Mouse (Mus musculus) left cerebral cortex, adult 8-10 months (tissue): ENCODE results near the gene Rasa2. TPM values are rescaled to one million over a fixed set of nuclear protein-coding genes. Genes with fewer than 3 reads are reported as not detected.
"Not testable (repeated sequence)": the region's sequence is repeated elsewhere in the genome, so short reads cannot be mapped to it uniquely, and the experiment has no call there.

ENCODE experiments used
- DNase-seq, 2 experiments: peaks; one replicate each; pipeline ENCODE4 v3.0.0; 2022; ENCODE audit warnings: low spot score in 2 of 2
- total RNA-seq, 4 experiments: library from RNA; stranded (reverse); gene quantifications; 2 replicates each; pipeline ENCODE4 v1.2.4; 2022

The Rasa2 gene
- total RNA-seq, 4 experiments from 2014 or later, result 33.1 to 43.3 (median 39.0) TPM

DNA sequence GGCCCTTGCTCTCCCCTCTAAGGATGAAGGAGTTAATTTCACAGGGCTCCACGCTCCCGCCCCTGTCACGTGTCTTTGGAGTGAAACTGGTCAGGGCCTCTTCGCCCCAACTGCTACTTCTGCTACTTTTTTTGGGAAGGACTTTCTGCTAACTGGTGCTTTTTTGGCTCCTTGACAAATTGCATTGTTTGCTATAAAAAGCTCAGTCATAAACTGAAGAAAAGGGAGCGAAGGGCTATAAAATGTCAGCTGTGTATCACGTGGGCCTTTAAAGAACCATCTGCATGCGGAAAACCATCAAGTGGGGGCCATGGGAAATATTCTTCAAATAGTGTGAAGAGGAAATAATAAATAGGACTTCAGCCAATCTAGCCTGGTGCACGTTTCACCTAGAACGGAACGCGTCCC is 100.7 kb downstream of the Rasa2 start:
- DNase-seq, result no peak

DNA sequence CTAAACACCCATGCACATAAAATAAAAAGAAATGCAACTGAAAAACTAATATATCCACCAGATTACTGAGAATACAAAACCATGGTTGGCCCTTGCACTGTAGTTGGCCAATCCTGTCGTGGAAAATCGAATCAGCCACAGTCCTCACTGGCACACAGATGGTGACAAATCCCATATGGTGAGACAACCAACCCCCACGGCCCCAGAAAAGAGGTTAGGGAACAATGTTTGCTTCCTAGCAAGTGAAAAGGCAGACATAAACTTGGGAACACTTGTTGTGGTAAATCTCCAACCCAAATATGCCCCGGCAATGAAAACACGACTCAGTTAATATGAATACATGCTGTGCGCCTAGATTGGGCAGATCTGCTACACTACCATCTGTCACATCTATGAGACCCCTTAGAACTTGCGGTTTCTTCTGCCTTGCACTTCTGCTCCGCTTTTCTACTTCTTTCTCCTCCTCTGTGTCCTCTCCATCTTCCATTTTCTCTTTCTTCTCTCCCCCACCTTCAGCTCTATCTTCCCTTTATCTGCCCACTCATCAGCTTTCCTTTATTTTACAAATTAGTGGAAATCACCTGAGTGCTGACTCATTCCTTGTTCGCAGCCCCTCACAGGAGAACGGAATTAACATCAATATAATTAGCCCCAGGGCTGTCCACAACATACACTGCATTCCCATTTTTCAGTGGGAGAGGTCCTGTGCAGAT is 101.3 kb downstream of the Rasa2 start:
- no peak for DNase-seq

DNA sequence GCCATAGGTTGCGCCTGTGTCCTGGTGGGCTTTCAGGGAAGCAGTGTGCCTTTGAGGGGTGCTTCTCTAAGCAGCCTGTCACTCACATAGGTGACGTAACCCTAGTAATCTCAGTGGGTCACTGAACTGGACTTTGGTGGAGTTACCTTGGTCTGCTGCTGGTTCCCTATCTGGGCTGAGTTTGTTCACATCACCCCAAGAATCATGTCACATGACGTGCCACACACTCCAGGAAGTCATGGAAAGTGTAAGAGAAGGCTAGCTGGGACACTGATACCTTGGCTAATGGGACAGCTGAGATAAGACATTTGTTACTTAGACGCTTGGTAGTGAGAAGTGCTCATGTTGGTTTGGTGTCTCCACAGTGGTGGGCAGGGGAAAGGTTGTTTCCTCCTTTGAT is 105.4 kb downstream of the Rasa2 start:
- DNase-seq, result no peak

DNA sequence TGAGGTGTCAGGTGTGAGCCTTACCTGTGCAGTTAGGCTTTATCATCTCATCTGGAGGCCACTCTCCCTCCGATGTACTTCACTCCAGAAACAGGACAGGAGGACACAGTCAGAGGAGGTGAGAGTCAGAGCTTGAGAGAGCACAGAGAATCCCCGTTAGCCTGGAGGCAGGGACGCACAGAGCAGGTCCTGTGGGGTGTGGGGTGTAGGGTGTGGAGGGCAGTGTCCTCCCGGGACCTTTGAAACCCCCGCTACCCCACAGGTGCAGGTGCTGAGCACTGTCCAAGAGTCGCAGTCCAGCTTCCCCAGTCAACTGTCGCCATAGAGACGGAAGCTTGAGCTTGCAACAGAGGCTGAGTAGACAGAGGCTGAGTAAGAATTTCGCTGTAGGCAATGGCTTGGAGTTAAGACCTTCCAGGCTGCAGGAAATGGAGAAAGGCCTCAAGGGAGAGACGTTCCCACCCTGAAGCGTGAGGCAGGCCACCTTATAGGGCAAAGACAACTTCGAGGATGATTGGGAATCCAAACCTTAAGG is 106.4 kb downstream of the Rasa2 start, which contains the start of gene Gm28729:
Gm28729 (minus strand) TSS at position 293 of the 535 bp plus-strand sequence.
- DNase-seq, result no peak

DNA sequence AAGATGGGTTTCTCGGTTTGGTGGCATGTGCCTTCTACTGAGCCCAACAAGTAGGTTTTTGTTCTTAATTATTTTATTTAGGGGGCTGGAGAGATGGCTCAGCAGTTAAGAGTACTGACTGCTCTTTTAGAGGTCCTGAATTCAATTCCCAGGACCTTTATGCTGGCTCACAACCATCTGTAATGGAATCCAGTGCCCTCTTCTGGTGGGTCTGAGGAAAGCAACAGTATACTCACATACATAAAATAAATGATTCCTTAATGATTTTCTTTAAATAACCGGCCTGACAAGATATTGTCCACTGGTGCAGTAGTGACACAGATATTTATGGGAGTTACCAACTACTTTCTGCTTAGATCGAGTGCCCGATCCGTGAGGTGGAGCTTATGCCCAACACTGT is 108.3 kb downstream of the Rasa2 start:
- DNase-seq, result no peak

DNA sequence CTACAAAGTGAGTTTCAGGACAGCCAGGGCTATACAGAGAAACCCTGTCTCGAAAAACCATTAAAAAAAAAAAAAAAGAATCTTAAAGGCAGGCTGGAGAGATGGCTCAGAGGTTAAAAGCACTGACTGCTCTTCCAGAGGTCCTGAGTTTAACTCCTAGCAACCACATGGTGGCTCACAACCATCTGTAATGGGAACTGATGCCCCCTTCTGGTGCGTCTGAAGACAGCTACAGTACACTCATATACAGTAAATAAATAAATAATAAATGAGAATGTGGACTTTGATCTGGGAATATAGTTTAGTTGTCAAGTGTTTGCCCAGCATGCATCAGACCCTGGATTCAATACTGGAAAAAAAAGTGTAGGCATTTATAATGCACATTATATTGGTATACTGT is 109.8 kb downstream of the Rasa2 start:
- not testable (repeated sequence) for DNase-seq

DNA sequence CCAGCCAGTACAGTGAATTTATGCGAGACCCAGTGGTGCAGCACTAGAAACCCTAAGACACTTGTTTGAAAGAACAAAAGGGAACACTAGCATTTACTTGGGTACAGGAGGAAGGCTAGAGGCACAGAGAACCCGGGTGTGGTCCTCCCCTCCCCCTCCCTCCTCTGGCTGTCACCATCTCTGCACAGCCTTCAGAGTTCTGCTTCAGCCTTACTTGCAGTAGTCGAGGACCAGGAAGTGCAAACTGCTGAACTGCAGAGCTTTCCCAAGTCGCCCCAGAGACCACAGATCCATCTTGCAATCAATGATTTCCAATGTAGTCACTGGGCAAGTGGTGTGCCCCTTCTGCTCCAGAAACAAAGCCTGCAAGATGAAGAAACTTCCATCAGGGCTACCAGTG is 114.0 kb downstream of the Rasa2 start:
- DNase-seq, result no peak

DNA sequence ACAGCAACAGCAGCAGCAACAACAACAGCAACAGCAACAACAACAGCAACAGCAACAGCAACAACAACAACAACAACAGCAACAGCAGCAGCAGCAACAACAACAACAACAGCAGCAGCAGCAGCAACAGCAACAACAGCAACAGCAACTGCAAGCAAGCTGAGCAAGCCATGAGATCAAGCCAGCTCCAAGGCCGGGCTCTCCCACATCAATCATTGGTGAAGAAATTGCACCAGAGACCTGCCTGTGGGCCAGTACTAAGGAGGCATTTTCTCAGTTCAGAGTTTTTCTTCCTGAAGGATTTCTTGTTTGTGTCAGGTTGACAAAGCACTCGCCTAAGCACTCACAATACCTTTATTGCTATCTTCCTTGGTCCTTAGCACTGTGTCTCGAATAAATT is 114.6 kb downstream of the Rasa2 start:
- DNase-seq, result no peak

DNA sequence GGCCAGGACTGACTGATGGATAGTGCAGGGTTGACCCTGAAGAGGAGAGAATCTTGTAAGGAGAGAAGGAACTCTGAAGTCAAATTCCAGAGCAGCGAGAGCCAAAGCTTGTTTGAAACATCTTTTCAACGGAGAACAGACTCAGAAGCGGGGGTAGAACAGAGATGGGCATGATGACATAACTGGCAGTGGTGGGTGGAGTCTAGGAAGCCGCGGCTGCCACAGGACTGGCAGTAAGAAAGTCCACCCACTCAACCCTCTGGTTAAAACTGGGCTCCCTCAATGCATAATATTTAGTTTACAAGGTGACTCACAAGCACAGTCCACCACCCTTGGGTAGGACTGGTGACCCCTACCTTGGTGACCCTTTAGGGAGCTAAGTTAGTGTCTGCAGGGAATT is 115.7 kb downstream of the Rasa2 start:
- no peak for DNase-seq

DNA sequence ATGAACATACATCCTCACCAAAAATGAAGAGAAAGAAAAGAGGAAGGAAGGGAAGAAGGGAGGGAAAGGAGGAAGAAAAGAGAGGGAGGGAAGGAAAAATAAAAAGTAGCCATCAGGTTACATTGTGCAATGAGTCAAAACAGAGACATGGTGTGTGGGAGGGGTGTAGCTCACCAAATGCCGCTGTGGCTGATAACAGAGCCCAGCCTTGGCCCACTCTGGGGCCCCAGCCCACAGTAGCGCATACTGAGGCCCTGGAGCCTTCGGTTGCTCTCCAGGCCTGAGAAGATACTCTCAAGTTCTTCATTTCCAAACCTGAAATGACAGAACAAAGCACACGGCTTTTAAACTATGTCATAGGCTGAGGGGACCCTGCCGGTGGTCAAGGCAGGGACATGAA is 117.1 kb downstream of the Rasa2 start:
- DNase-seq, result no peak

DNA sequence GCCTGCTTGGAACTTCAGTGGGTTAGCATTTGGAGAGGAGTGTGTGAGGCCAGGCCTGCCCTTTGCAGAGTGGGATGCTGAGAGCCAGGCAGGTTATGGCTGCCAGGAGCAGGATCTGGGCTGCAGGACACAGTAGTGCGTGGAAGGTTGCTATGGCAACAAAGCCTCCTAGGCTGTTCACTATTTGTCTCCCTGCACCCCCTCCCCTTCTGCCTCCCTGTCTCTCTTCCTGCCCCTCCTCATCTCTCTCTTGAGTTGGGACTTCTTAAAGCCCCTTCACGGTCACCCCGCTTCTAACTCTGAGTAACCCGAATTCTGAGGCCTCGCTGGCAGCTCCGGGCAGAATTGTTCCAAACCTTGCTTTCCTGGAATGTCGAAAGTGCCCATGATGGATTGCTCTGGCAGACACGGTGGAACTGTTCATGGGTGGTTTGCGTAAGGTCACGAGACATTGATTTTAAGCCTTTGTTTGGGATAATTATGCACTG is 125.4 kb downstream of the Rasa2 start:
- peak in 1 of 2 experiments; percentile 33 for DNase-seq

DNA sequence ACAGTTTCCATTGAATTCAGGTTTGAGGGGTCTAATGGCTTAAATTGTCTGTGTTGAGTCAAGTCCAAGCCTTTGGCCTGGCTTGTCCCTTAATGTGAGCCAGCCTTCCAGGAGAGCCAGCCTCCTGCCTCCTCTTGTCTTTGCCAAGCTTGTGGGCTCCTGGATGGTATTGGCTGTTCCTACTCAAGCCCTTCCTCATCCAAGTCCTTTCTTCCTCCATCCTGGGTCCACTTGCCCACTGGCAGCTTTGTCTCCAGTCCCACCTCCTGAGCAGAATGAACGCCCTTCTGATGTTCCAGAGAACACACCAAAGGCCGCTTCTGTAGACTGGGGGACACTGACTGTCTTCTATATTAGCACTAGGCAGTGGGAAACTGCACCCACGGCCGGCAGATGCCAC is 126.3 kb downstream of the Rasa2 start:
- DNase-seq, result no peak

DNA sequence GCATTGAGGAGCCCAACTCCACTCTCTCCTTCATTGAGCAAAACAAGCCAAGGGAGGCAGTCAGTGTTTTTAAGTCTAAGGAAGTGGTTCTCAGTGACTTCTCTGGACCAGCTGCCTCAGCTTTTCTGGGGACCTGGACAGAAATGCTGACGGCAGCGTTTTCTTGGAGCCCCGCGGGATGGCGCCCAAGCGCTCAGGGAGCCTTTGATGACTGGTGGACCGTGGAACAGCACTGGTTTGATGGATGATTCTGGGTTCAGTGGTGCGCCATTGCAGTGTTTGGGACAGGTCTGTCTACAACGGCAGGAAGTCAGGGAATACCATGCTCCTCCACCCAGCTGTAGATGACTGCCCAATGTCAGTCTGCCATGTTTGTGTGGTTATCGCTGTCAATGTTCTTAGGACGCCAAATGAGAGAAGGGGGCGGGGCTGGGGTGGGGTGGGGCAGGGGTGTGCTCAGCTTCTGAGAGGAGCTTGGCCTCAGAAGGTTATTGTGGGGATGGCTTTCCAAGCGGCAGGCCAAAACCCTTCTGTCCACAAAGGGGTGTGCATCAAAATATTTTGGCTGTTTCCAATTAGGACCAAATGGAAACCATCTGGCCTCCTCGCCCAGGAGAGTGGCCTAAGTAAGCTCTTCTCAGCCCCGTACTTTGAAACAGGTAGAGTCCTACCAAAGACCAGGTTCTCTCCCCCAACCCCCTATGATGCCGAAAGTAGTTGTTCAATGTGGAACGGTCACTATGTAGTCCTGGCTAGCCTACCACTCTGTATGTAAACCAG is 127.1 kb downstream of the Rasa2 start:
- DNase-seq, result no peak

DNA sequence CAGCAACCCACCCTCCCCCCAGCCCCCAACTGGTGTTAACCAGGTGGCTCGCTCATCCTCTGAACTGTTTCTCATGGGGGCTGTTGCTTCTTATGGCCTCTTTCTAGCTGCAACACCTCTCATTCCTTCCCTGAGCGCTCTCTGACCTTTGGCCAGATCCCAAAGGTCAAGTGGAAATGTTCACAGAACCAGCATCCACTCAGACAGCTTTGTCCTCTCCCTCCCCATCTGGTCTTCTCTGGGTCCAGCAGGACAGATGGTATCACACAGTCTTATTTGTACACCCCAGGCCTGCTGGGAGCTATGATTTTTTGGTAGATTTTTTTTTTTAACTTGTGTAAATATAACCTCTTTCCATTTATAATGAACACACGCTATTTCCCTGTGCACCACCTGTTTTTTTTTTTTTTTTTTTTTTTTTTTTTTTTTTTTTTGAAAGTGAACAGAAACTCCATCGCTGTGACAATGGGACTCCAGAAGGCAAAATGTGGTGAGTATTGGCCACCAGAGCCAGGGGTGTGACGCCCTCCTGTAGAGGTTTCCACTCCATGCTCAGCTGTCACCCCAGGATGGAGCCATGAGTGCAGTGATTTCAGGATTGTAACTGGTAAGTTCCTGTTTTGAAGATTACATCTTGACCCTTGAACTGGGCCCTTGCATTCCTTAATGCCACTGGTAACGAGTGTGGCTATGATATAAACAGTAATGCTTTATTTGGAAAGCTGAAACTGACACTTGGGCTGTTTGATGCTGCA is 128.4 kb downstream of the Rasa2 start:
- DNase-seq, result no peak

DNA sequence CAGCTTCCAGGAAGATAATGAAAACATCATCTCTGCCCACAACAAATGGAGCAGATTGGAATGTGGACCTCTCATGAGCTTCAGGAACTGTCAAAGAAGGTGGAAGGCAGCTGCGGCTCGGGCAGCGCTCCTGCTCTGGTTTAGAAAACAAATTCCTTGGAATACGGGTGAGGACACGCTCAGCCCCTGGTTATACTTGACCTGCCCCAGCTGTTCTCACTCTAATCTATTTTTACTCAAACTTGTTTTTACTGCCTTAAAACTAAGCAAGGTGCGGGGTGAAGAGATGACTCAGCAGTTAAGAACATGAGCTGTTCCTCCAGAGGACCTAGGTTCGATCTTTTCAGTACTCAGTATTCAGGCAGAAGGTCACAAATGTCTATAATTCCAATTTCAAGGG is 130.2 kb downstream of the Rasa2 start:
- no peak for DNase-seq

DNA sequence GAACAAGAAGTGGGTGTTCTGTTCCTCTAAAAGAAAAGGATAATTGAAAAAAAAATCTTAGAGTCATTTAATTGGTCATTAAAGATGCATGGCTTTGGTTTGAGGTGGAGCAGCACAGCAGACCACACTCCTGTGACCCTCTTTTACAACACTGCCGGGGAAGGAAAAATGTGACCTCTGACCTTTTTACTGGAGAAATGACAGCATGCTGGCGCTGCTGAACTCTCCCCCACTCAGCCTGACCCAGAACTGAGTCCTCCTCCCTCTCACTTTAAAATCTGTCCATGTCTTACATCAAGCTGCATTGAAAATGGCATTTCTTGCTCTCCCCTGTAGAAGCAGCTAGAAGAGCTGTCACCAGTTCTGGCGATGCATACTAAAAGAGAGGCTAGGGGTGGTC is 138.2 kb downstream of the Rasa2 start:
- no peak for DNase-seq

DNA sequence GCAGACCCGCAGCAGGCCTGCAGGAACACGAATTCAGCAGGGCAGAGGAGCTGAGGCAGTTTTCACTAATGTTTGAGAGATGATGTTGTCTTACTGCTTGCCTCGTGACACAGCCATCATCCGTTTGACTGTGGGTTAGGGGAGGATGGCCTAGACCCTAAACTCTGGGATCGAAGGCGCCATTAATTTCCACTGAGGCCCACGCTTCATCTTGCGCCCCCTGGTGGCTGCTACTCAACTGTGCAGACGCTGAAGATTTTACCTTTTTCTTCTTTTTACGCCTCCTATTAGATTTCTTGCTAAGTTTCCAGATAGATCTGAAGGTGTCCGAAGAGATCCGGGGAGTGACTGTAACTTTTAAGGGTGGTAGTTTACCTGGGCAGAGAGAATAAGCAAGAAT is 139.6 kb downstream of the Rasa2 start:
- DNase-seq, result no peak

Other genes starting within 250 kb of the Rasa2 start
- 10 to 100 TPM; 53.5 to 66.5 (median 53.8) TPM for gene Rnf7, start 152.9 kb downstream of the Rasa2 start, total RNA-seq
- gene Gm28729, start 106.4 kb downstream of the Rasa2 start, total RNA-seq, result under 1 TPM in 3 of 4 experiments, not detected in 1; 0.37 to 0.65 (median 0.39) TPM
- 10 to 100 TPM; 57.7 to 67.6 (median 63.7) TPM for gene Zbtb38, start 121.2 kb upstream of the Rasa2 start, total RNA-seq